Mouse (Mus musculus): ENCODE measurements around the gene Zfp831.

The Zfp831 gene

DNA sequence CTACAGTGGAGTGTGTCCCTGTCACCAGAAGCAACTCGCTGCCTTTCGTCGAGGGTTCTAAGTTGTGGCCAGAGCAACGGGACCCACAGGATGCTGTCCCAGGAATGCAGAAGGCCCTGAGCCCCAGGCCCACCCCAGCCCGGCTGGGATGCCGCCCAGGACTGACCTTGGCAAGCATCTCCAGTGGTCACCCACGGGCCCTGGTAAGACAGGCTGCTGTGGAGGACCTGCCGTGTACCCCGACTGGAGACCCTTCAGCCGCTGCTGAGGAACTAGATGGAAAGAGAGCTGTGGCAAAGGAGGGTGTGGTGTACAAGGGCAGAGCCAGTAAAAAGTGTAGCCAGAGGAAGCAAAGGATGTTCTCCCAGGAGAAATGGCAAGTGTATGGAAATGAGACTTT, 1.6 kb downstream of the Zfp831 start:
- no peak for DNase-seq (ENCODE audit: low spot score in 2 of 2)

DNA sequence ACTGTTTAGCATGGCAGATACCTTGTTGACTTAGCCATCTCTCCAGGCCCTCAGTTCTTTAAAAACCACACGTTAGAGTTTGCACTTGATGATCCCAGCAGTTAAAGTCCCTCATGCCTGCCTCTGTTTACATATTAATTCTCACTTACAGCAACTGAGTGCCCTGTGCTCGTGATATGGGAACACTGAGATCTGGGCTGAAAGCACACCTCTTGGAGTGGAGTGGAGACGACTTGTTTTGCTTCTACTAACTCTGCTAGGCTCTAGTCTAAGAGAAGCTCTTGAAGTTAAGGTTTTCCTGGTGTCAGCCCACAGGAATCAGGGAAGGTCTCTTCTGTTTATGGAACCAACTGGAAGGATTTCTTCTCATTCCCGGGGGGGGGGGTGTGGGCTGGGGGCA, 9.5 kb downstream of the Zfp831 start:
- no peak for DNase-seq (ENCODE audit: low spot score in 2 of 2)

DNA sequence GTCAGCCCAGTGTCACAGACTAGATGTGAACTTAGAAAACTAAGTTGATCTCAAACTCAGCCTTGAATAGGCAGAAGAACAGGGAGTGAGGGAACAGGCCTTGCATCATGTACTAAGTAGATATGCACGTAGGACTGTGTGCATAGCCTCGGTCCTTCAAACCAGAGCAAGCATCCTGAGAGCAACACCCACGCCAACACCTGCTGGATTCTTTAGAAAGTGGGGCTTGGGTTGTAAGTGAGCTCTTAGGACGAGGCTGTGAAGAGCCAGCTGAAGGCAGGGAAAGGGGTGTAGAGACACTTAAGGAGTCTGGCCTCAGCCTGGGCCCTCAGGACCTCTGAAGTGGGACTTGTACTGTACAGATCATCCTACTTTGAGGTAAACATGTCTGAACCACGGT, 12.0 kb downstream of the Zfp831 start:
- no peak for DNase-seq (ENCODE audit: low spot score in 2 of 2)

DNA sequence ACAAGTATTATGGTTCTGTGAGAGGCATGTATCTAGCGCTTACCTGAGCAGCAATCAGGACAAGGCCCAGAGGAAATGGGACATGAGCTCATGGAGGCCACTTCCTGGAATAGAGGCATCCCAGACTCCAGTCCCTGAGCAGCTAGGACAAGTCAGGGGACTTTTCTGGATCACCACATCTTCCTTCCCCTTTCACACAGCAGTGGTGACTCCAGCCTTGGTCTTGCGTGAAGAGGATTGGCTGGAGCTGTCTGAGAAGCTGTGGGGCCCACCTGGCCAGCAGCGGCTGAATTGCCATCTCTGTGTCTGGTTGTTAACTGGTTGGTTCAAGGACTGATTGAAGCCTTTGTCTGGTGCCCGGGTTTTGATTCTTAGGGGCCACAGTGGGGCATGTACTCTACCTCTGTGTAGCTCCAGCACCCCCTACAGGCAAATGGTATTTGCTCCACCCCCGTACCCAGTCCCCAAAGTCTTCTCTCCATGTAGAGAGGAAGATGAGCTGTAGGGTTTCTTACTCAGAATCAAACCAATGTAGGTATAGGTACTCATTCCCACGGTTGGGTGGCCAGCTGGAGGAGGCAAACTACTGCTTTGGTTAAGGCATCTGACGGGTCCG, 15.0 kb downstream of the Zfp831 start:
- no peak for DNase-seq (ENCODE audit: low spot score in 2 of 2)

DNA sequence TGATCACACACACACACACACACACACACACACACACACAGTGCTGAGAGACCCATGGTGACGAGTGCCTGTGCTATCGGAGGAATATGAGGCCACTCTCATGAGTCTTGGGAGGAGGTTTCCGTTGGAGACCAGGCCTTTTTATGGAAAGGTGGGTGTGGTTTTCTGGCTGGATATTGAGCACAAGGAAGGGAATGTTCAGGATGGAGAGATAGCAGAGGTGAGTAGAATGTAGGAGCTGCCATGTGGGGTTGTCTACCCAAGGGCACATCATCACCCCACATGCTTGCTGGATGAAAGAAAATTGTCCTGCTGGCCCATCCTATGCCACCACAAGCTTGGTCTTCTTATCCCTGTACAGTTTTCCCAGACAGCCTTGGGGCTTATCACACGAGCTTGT, 16.5 kb downstream of the Zfp831 start:
- DNase-seq (ENCODE audit: low spot score in 2 of 2) = no peak

DNA sequence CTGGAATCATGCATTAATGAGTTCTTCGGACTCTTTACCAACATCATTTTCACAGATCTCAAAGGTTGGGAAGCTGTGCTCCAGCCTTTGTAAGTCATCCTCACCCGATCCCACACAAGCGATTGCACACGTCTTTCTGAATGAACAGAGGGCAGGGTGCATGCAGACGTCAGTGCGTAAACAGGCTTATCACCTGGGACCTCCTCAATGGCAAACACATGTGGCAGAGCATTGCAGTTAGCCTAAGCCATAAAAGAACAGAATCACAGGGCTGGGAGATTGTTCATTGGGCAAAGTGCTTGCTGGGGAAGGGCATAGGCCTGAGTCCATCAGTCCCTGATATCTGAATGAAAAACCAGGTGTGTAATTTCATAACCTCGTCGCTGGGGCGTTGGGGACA, 17.0 kb downstream of the Zfp831 start:
- DNase-seq (ENCODE audit: low spot score in 2 of 2) = no peak

DNA sequence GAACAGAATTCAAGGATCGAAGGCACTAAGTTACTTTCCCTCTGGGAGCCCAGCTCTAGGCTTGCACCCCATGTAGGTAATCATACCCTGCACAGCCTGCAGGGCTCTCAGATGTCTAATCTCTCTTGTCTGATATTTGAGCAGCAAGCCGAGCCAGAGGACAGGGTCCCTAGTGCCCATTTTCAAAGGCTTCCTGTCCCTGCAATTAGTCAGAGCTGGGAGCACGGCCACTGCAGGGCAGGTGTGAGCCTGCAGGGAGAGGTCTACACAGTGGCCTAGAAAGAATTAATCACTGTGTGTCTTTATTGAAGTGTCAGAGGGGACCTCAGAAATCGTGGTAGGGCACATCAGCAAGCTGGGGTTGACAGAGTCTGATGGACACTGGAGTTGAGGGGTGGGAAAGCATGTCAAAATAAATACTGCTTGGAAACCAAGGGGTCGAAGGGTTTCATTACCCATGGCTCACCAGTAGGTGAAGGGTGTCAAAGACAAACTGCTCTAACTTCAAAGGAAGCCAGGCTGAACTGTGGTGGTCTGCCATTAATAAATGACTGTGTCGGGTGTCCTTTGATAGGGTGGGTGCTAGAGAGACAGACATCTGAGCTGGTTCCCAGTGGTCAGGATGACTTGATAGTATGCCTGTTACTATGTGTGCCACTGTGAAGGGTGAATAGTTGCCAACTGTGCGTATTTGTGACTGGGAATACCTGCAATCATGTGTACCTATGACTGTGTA, 18.3 kb downstream of the Zfp831 start:
- no peak for DNase-seq (ENCODE audit: low spot score in 2 of 2)

DNA sequence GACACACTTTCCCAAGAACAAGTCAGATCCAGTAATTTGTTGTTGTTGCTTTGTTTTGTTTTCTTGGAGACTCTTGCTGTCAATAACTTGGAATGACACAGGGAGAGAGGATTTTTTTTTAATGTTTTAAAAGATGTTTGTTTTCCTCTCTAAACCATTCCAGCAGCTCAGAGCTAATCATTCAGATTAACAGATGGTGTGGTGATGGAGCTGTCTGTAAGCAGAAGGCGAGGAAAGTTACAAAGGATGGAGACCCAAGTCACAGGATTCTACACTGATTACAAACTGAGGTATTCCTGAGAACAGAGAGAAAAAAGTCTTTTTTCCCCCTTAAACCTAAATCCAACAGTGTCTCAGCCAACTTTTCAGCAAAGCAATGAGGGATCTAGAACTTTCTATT, 19.3 kb downstream of the Zfp831 start:
- DNase-seq (ENCODE audit: low spot score in 2 of 2) = no peak

DNA sequence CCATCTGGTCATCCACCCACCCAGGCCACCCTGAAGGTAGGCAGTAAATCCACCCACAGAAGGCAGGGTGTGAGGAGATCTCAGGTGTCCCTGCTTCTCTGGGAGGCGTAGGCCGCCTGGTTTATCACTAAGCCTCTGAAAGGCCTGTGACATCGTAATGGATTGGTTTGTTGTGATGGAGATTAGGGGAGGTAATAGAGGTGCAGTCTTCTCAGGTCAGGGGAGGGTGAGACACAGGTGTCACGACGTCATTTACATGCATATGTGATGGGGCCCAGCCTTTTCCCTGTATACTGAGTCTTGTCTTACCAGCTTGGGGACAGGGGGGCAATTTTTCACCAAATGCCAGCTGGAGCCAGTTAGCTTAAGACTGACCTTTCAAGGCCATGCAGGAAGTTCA, 22.1 kb downstream of the Zfp831 start:
- no peak for DNase-seq (ENCODE audit: low spot score in 2 of 2)

DNA sequence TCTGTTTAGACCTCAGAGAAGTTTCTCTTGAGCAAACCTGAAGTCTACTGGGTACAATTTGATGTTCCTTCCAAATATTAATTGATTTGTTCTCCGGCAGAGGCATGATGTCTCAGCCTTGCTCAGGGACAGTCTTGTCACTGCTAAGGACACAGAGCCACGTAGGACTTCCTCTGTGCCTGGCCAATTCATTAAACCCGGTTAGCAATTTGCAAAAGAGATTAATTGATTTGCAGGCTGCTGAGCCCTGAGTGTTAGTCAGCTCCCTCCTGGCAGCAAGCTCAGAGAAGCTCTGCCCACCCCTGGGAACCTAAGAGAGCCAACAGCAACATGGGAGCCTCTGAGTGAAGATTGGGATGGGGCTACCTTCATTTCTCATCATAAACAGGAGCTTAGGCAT, 25.5 kb downstream of the Zfp831 start:
- DNase-seq (ENCODE audit: low spot score in 2 of 2) = no peak

DNA sequence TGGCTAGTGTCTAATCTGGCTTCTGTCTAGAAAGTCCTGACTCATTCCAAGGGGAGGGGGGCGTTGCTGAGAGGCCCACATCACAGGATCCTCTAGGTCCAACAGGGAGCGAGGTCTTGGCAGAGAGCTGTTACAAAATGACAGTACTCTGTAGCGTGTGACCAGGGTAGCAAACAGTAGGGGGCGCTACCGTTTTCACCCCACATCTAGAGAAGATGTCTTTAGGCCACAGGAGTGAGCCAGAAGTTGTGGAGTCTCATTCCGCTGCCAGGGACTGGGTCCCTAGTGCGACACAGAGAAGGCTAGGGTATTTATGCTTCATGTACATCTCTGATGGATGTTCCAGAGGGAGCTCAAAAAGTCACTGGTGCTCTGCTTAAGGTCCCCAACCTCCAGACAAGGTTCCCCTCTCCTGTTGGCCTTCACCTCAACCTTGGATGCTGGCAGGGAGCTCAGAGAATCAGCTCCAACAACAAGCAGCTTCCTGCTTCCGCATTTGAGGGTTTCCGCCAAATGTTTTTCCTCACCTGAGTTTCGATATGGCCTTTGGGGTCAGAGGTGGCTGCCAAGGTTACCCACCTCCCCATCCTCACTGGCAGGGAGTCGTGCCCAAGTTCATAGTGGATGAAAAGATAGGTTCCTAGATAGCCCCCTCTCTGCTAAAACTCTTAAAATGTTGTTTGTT, 29.3 kb downstream of the Zfp831 start:
- DNase-seq (ENCODE audit: low spot score in 2 of 2) = peak in 1 of 2 experiments; percentile 2

DNA sequence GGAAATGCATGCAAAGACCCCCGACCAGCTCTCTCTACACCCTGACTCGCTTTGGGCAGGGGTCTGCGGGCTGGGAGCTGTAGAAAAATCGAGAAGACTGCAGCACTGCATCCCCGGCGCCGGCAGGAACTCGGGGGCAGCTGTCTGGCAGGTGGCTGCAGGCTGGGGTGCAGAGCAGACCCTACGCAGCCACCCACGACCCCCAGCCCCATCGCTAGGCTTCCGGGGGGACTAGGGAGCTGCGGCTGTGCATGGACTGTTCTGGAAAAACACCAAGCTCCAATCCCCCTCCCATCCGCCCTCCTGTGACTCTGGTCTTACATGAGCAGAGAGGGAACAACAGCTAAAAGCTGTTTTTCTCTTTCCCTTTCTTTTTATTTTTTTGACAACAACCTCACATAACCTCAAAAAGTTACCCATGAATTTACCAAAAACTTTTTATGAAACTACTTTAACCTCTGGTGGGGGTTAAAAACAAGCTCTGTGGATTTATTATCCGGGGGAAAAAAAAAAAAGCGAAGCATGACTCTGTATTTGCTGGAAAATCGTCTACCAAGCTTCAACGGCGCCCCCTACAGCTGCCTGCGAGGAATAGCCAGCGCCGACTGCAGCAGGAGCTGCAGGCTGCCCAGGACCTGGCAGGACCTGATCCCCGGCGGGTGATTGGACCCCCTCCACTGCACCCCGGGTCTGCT, 30.4 kb downstream of the Zfp831 start:
- peak; percentile 78 to 87 for DNase-seq (ENCODE audit: low spot score in 2 of 2)

DNA sequence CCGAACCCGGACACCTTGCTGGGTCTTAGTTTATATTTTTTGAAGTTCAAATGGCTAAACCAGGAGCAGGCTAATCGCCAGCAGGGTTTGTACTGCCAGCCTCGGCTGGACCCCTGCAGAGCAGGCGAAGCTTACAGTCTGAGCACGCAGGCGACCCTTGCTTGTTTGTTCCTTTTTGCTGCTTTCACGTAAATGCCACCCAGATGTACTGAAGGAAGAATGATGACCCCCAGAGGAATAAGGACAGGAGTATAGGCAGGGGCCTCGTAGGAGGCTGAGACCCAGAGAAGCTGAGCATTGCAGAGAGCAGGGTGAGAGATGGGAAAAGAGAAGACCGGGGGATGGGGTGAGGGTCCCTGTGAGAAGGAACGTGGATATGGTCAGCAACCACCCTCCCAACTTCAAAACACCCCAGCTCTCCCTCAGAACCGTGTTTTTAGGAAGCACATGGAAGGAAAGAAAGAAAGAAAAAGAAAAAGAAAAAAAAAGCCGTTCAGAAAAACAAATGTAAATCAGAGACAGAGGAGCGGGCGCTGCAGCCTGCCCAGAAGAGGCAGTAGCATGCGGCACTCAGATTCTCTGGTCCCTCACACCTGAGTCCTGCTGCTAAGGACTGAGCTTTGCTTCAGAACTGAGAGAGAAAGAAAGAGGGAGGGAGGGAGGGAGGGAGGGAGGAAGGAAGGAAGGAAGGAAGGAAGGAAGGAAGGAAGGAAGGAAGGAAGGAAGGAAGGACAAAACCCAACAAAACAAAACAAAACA, 31.1 kb downstream of the Zfp831 start:
- no peak for DNase-seq (ENCODE audit: low spot score in 2 of 2)

DNA sequence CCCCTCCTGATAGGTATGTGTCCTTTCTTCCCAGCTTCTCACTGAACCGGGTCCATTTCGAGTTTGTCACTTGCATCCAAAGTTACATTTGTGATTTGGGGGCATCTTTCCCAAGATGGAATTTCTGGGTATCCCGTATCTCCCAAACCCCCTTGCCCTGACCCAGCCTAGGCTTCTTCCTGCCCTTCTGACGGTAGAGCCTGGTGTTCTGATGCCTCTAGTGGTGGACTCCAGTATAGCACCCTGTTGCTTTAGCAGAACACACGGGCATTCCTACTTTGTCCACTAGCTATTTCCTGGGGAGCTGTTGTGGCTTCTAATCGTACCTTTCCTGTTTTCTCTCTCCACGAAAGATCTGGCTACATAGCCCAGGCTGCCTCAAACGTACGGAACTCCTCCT, 32.3 kb downstream of the Zfp831 start:
- DNase-seq (ENCODE audit: low spot score in 2 of 2) = peak; percentile 58 to 63

DNA sequence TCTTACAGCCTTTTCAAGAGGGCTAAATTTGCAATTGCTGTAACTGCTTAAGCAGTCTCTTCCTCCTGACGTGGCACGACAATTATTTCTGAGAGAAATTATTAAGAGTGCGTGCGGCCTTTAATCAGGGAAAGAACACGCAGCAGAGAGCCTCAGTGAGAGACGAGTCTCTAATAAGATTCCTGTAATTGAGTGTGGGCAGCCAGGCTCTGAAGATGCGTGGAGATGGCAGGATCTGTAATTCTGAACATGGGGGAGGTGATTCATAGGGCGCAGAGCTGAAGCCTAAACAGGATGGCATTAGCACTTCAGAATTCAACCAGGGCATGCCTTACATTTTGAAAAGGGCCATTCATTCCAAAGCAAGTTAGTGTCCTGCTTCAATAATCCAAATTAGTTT, 58.0 kb downstream of the Zfp831 start:
- no peak for DNase-seq (ENCODE audit: low spot score in 2 of 2)

DNA sequence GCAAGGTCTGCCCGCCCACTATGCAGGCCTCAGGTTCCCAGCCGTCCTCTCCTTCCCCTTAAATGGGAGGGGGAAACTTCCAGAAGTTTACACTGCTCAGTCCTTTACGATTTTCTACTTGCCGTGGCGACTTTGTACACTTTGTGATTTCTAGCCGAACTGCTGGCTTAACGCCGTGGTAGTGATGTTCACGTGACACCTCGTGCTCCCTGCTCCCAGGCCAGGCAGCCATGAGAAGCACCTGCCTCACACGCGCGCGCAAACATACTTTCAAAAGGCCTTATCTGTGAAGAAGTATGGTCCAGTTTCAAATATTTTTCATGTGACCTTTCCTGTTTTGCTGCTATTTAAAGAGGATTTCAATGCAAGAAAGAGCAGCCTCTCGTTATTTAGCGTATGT, 63.8 kb downstream of the Zfp831 start:
- DNase-seq (ENCODE audit: low spot score in 2 of 2) = no peak

DNA sequence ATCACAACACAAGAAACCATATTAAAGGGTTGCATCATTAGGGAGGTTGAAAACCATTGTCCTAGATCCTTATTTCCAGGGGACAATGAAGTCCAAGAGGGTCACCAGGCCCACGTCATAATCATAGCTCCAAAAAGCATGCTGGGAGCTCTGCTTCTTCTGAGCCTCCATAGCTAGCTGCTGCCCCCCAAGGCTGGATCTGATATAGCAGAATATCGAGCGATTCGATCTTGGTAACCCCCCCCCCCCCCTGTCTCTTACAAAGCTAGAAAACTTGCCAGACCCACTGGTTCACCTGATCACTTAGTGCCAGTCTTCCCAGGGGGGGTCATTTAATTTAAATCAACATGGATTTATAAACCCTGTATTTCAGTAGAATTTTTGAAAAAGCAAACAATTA, 65.3 kb downstream of the Zfp831 start:
- DNase-seq (ENCODE audit: low spot score in 2 of 2) = no peak

DNA sequence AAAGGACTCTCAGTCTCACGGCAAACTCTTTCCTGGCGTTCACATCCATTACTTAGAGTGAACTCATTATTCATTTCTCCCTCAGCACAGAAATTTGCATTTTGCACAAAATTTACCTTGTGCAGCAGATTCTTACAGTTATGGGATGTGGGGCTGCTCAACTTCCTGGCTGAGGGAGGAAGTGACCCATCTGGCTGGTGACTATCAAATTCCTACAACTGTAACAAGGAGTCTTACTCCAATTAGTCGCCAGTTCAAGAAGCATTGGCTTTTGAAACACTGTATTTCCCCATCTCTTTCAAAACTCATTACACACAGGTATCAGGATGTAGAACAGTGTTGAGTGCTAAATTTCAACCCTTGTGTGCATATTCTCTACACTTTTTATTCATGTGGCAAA, 66.9 kb downstream of the Zfp831 start:
- DNase-seq (ENCODE audit: low spot score in 2 of 2) = no peak

DNA sequence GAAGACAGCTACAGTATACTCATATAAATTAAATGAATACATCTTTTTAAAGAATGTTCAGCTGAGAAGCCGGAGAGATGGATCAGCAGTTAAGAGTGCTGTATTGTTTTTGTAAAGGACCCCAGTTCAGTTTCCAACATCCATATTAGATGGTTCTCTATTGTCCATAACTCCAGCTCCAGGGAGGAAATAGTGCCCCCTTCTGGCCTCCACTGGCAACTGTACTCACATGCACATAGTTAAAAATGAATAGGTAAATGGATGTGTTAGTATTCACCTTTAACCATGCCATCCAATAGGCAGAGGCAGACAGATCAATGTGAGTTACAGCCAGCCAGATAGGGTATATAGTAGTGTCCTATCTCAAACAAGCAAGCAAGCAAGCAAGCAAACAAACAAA, 68.7 kb downstream of the Zfp831 start:
- DNase-seq (ENCODE audit: low spot score in 2 of 2) = no peak

DNA sequence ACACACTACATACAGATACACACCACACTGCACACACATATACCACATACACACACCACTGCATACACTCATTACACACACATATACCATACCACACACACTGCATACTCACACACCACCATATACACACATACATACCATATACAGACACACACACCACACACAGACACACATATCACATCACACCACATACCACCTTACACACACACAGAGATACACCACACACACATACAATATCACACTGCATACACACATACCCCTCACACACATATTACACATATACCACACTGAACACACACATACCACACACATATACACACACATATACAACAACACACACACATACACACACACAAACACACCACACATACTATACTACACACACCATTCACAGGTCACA, 72.6 kb downstream of the Zfp831 start:
- no peak for DNase-seq (ENCODE audit: low spot score in 2 of 2)

DNA sequence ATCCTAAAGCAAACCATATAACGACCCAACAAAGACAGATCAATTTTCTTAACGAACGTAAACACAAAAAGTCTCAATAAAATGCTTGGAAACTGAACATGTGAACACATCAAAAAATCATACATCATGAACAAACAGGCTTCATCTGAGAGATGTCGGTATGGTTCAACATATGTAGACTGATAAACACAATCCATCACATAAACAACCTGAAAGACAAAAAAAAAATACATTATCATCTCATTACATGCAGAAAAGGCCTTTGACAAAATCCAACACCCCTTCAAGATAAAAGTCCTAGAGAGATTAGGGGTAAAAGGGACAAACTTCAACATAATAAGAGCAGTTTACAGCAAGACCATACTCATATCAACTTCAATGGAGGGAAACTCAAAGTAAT, 74.5 kb downstream of the Zfp831 start:
- no peak for DNase-seq (ENCODE audit: low spot score in 2 of 2)
